Mouse (Mus musculus) ES-E14 (cell line): ENCODE measurements around the gene Twf2. TPM values are rescaled to one million over a fixed set of nuclear protein-coding genes. Genes with fewer than 3 reads are reported as not detected.

ENCODE experiments used
- DNase-seq: peaks from one replicate; pipeline ENCODE4 v3.0.0-alpha.2; 2013; ENCODE audit warnings: low read depth, low spot score
- H3K27ac ChIP-seq: 2 replicates; pipeline ENCODE4 v1.5.1; 2012; ENCODE audit warnings: low read depth, mild to moderate bottlenecking, low read length, moderate library complexity, mixed read lengths; ENCODE audit not compliant: poor library complexity, insufficient read depth, severe bottlenecking
- H3K36me3 ChIP-seq: 2 replicates; pipeline ENCODE4 v1.6.1; 2012; ENCODE audit warnings: mild to moderate bottlenecking, low read length, moderate library complexity, mixed read lengths; ENCODE audit not compliant: control insufficient read depth, poor library complexity, insufficient read depth, severe bottlenecking
- H3K4me1 ChIP-seq, 2 experiments: fragments of 150-350 bp in 1 of 2; sonication (generic) in 1 of 2; 2 replicates each; pipeline ENCODE4 v1.6.1; 2012; ENCODE audit warnings: low read length in 2 of 2, mild to moderate bottlenecking in 1 of 2, mixed read lengths in 1 of 2; ENCODE audit not compliant: control insufficient read depth in 2 of 2, insufficient read depth in 2 of 2, poor library complexity in 1 of 2
- H3K4me3 ChIP-seq, 2 experiments: fragments of 150-350 bp in 1 of 2; sonication (generic) in 1 of 2; 2 replicates each; pipeline ENCODE4 v1.5.1; 2012; ENCODE audit warnings: low read length in 2 of 2, low read depth in 1 of 2, mild to moderate bottlenecking in 1 of 2, mixed read lengths in 1 of 2; ENCODE audit not compliant: insufficient read depth in 1 of 2, poor library complexity in 1 of 2, severe bottlenecking in 1 of 2
- H3K9ac ChIP-seq: 2 replicates; pipeline ENCODE4 v1.6.1; 2012; ENCODE audit warnings: low read depth, mild to moderate bottlenecking, low read length, mixed read lengths; ENCODE audit not compliant: poor library complexity, insufficient read depth, severe bottlenecking
- H3K9me3 ChIP-seq: fragments of 150-350 bp; sonication (generic); 2 replicates; pipeline ENCODE4 v1.6.1; 2012; ENCODE audit warnings: low read depth, mild to moderate bottlenecking, low read length; ENCODE audit not compliant: control insufficient read depth, insufficient read depth
- CHD2 ChIP-seq: IDR thresholded peaks from 2 replicates; pipeline ENCODE4 v1.6.1; 2014; ENCODE audit warnings: mild to moderate bottlenecking, low read depth, low read length, inconsistent platforms
- HCFC1 ChIP-seq: IDR thresholded peaks from 2 replicates; pipeline ENCODE4 v1.6.1; 2012; ENCODE audit warnings: low read length, inconsistent platforms, borderline replicate concordance; ENCODE audit not compliant: insufficient read depth
- MAFK ChIP-seq: IDR thresholded peaks from 2 replicates; pipeline ENCODE4 v1.6.1; 2014; ENCODE audit warnings: mild to moderate bottlenecking, low read depth, low read length, inconsistent platforms; ENCODE audit not compliant: insufficient read depth
- ZC3H11A ChIP-seq: IDR thresholded peaks from 2 replicates; pipeline ENCODE4 v1.6.1; 2012; ENCODE audit warnings: low read depth, mild to moderate bottlenecking, inconsistent platforms, low read length, borderline replicate concordance
- ZNF384 ChIP-seq: IDR thresholded peaks from 2 replicates; pipeline ENCODE4 v1.6.1; 2012; ENCODE audit warnings: low read depth, low read length, inconsistent platforms
- in situ Hi-C, 2 experiments: fragments of 600-800 bp; cut with MboI; formaldehyde crosslinking; loops; one replicate each; pipeline ENCODE4 v1.15.1; 2025; ENCODE audit warnings: low sequenced_read_pairs in 2 of 2, inconsistent platforms in 1 of 2; ENCODE audit not compliant: unreplicated experiment in 2 of 2
- total RNA-seq: library from RNA; depleted of rRNA; stranded (reverse); fragments of 300-350 nt; gene quantifications from 2 replicates; pipeline ENCODE4 v1.2.3, GENCODE M21; 2012

The Twf2 gene
- total RNA-seq, 1 experiment: 139 TPM

DNA sequence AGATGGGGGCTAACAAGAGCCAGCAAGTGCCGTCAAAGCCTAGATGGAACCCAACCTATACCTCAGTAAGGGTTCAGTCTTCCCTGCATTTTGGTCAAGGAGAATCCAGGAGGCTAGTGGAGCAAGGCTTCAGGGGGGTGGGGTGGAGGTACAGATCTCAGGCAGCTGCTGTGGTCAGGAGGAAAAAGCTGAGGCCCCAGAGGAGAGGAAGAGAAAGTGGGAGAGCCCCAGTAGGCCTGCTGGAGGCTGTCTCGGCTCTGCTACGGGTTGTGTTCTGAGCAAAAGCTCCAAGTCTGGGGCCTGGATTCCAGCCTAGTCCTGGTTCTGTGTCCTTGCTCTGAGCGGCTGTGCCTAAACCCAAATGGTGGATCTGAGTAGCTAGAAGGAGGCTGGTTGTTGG is 20.1 kb downstream of the Twf2 start:
- in situ Hi-C loops: no loop called here
- TF ChIP-seq ZNF384 (no peak), MAFK (no peak)

DNA sequence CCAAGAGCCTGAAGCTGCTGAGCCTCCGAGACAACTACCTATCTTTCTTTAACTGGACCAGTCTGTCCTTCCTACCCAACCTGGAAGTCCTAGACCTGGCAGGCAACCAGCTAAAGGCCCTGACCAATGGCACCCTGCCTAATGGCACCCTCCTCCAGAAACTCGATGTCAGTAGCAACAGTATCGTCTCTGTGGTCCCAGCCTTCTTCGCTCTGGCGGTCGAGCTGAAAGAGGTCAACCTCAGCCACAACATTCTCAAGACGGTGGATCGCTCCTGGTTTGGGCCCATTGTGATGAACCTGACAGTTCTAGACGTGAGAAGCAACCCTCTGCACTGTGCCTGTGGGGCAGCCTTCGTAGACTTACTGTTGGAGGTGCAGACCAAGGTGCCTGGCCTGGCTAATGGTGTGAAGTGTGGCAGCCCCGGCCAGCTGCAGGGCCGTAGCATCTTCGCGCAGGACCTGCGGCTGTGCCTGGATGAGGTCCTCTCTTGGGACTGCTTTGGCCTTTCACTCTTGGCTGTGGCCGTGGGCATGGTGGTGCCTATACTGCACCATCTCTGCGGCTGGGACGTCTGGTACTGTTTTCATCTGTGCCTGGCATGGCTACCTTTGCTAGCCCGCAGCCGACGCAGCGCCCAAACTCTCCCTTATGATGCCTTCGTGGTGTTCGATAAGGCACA is 22.7 kb downstream of the Twf2 start:
- TF ChIP-seq ZC3H11A (no peak), MAFK (no peak), CHD2 (no peak), HCFC1 (no peak), ZNF384 (no peak)
- peak overlapping the region; percentile 64; the same call in 1 of the 2 replicates for H3K9ac ChIP-seq
- H3K4me1 ChIP-seq: peaks cover 0 to 8% of the 10 kb centered on the region in 2 experiments; a peak in 1 of 4 replicates
- H3K9me3 ChIP-seq: no peaks in the 10 kb centered on the region
- in situ Hi-C loops: no loop called here
- H3K36me3 ChIP-seq: no peaks in the 10 kb centered on the region
- DNase-seq: no peak
- H3K4me3 ChIP-seq: peak overlapping the region; percentile 61 to 71
- no peak overlapping the region for H3K27ac ChIP-seq

More for the DNA sequence above, 20.1 kb downstream of the Twf2 start:
- Histone ChIP-seq H3K27ac (no peak overlapping the region), H3K9ac (no peak overlapping the region), H3K36me3 (no peaks in the 10 kb centered on the region), H3K4me1 (peaks cover 0 to 2% of the 10 kb centered on the region in 2 experiments; a peak in 1 of 4 replicates), H3K9me3 (no peaks in the 10 kb centered on the region), H3K4me3 (no peak overlapping the region)
- no peak for DNase-seq

DNA sequence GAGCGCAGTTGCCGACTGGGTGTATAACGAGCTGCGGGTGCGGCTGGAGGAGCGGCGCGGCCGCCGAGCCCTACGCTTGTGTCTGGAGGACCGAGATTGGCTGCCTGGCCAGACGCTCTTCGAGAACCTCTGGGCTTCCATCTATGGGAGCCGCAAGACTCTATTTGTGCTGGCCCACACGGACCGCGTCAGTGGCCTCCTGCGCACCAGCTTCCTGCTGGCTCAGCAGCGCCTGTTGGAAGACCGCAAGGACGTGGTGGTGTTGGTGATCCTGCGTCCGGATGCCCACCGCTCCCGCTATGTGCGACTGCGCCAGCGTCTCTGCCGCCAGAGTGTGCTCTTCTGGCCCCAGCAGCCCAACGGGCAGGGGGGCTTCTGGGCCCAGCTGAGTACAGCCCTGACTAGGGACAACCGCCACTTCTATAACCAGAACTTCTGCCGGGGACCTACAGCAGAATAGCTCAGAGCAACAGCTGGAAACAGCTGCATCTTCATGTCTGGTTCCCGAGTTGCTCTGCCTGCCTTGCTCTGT is 23.3 kb downstream of the Twf2 start:
- no peak for DNase-seq
- Histone ChIP-seq H3K27ac (no peak overlapping the region), H3K4me3 (peak overlapping the region; percentile 61 to 71), H3K9ac (peak overlapping the region; percentile 64), H3K36me3 (no peaks in the 10 kb centered on the region), H3K4me1 (peaks cover 0 to 8% of the 10 kb centered on the region in 2 experiments; a peak in 1 of 4 replicates), H3K9me3 (no peaks in the 10 kb centered on the region)
- in situ Hi-C loops: no loop called here
- TF ChIP-seq HCFC1: no peak
- TF ChIP-seq CHD2: no peak
- 0 out of 2 replicates have a peak, but pooled peaks have one; percentile 9 for TF ChIP-seq MAFK
- no peak for TF ChIP-seq ZNF384
- TF ChIP-seq ZC3H11A: no peak

DNA sequence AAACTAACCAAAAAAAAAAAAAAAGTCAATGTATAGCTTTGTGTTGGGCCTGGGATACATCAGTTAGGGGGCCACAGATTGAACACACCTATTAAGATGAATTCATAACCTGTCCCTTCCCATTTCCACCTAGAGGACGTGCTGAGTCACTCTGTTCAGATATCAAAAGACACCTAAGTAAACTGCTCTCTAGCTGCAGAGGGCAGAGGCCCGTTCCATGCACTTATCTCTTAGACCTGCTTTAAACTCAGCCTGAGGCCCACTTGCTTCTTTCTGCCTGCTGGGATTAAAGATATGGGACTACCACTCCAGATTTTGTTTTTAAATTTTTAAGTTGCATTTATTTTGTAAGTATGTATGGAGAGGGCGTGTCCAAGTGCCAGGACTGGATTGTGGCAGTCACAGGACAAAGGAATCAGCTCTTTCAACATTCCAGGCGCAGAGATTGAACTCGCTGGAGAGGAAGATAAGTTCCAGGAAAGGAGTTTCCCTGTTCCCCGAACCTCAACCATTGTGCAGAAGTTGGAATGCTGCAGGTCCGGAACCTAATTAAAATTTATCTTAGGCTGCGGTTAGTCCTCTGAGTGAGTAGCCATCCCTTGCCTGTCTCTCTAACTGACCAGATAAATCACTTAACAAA is 25.0 kb downstream of the Twf2 start:
- Histone ChIP-seq H3K36me3 (no peaks in the 10 kb centered on the region), H3K9ac (no peak overlapping the region), H3K4me1 (peaks cover 0 to 11% of the 10 kb centered on the region in 2 experiments; a peak in 1 of 4 replicates), H3K27ac (no peak overlapping the region), H3K9me3 (no peaks in the 10 kb centered on the region), H3K4me3 (no peak overlapping the region)
- no peak for DNase-seq
- no peak for TF ChIP-seq CHD2
- TF ChIP-seq ZNF384: no peak
- no peak for TF ChIP-seq ZC3H11A
- in situ Hi-C loops: no loop called here
